Mouse (Mus musculus) heart, adult 11 months (tissue): ENCODE results near the gene Rpap2.

Source experiments
- DNase-seq: peaks from one replicate; pipeline ENCODE4 v3.0.0; 2022

Gene Rpap2

GRCm38 (mm10) chr5:107597301-107598077 lies at the start of gene Rpap2, which contains the start of gene Glmn:
TSS of gene Rpap2 (plus strand) at chr5:107597373.
TSS of gene Glmn (minus strand) at chr5:107597888.
- peak; percentile 98 for DNase-seq

DNA sequence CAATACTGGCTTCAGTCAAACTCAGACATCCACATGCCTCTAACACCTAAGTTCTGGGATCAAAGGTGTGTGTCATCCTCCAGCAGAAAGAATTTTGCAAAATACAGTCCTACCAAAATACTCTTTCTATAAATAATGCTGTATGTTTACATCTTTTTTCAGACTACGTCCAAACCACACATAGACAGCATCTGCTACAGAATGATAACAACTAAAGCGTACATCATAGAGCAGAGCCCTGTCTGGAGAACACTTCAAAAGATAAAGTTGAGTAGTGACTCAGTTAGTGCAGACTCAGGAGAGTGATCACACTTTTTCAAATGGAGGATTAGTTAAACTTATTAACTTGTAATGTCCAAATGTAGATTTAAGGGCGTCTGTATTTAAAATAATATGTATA lies 49.2 kb upstream of the Rpap2 start:
- DNase-seq = no peak

DNA sequence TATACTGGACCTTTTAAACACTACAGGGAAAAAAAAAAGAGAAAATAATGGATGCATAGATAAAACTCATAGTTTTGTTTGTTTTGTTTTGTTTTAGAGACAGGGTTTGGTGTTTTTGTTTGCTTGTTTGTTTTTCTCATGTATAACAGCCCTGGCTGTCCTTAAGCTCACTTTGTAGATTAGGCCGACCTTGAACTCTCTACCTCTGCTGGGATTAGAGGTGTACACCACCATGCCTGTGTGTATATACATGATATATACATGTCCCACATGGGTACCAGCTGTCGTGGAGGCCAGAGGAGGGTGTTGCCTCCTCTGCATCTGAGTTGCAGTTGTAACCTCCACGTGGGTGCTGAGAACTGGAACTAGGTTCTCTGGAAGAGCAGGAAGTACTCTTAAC lies 48.7 kb upstream of the Rpap2 start:
- peak; percentile 36 for DNase-seq

GRCm38 (mm10) chr5:107554336-107554735 lies 42.8 kb upstream of the Rpap2 start:
- DNase-seq = peak; percentile 61

- peak; percentile 69 for DNase-seq
Observed at GRCm38 (mm10) chr5:107556969-107557368, 40.2 kb upstream of the Rpap2 start.

GRCm38 (mm10) chr5:107569148-107569547 lies 28.0 kb upstream of the Rpap2 start:
- no peak for DNase-seq

DNA sequence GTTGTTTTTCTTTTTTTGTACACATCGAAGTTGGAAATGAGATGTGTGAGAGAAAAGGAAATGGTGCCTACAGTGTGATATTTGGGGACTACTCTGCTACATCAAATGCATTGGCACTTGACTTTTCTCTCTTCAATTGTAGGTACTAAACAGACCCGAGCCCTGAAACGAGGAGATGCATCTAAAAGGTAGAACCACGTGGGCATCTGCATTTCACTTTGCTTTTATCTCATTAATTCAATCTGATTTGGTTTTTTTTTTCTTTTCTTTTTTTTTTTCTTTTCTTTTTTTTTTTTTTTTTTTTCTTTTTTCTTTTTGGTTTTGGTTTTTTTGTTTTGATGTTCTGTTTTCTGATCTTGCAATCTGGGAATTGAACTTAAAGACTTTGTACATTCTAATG lies 1.2 kb downstream of the Rpap2 start:
- peak; percentile 17 for DNase-seq

GRCm38 (mm10) chr5:107611224-107611623 lies 14.1 kb downstream of the Rpap2 start:
- DNase-seq = peak; percentile 75

DNA sequence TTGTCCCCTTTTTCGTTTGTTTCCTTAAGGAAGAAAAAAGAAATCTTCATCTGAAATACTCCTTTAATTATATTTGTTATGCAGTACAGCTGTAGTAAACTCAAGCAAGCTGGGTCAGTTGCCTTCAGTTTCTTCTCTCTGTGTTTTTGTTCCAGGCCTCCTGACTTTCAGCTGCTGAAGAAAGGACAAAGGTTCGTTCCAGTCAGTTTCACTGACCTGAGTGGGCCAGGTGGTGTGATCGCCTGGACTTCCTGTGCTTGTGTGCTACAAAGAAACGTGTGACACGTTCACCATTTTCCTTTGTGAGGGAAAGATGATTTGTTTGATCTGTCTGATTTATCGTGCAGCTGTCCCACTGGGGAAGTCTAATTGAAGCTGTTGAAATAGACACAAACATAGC lies 20.8 kb downstream of the Rpap2 start:
- DNase-seq = peak; percentile 29

DNA sequence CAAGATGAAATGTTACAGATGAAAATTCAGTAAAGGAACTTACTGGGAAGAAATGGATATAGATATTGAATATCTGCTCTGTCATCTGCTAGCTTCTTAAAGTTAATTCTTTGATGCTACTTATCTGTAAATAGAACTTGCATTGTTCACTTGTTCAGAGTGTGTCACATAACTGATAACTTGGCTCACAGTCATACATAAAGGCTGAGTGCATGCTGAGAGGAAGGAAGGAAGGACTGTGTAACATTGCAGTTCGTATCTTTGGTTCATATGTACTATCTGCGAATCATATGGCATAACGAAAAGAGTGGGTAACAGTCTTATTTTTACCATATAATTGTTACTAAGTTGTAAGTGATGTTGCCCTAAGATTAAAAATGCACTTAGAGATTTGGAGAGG lies 24.2 kb downstream of the Rpap2 start:
- no peak for DNase-seq

DNA sequence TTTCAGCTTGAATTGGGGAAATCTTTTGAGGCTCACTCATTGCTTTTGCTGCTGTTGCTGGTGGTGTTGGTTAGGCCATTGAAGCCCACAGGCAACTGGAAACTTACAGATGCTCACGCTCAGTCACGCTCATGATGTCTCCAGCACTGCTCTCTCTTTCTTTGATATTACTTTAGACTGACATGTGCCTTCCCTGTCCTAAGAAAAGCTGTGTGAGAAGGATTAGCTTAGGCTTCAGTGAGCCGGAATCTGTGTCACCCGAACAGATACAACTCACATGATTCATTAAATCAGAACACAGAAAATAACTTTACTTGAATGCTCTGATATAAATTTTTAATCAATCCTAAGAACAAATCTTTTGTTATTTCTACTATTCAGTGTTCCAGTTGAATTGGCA lies 36.5 kb downstream of the Rpap2 start:
- DNase-seq = peak; percentile 14

- DNase-seq = peak; percentile 86
Observed at GRCm38 (mm10) chr5:107637106-107637505, 39.9 kb downstream of the Rpap2 start.

GRCm38 (mm10) chr5:107638366-107638765 lies 41.2 kb downstream of the Rpap2 start:
- DNase-seq = peak; percentile 66

- DNase-seq = no peak
Observed at GRCm38 (mm10) chr5:107644595-107644994, 47.4 kb downstream of the Rpap2 start.

- DNase-seq = no peak
Observed at GRCm38 (mm10) chr5:107645935-107646334, 48.8 kb downstream of the Rpap2 start.

DNA sequence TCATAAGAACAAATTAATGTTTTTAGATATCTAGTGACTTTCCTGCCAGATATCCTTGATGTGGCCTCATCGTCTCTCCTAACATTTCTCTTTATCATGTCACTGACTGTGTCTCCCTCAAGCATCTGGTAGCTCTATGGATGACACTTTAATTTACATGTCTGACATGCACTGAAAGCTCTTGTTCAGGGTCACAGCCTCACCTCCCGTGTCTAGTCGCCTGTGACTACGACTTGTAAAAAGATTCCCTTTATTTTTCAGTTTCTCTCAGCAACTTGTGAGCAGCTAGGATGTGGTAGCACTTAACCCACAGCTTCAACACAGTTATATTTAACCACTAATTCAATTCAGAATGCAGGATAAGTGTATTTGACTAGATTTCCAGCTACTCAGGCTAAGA lies 50.4 kb downstream of the Rpap2 start:
- DNase-seq = peak; percentile 13

DNA sequence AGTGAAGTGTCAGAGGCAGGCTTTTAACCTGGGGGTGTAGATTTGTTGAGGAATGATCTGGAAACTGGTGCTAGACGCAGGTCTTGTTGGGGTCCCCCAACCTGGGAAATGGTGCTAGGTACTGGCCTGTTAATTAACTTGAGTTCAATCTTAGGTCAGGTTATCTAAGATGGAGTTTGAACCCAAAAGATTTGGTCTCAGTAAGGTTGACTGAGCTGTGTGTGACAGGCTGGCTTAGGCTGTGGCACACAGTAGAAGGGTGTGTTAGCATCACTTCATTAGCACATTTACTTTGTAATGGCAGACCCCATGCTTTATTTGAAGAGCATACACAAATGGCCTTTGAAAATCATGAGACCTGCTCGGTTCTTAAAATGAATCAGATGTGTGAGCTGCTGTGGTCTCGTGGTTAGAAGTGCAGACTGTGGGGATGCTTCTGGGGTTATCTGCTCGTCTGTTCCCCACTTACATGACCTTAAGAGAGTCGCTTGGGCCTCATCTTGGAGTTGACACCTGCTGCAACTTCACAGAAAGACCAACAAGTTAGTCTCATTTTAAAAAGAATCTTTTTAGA lies 51.5 kb downstream of the Rpap2 start:
- peak; percentile 55 for DNase-seq

DNA sequence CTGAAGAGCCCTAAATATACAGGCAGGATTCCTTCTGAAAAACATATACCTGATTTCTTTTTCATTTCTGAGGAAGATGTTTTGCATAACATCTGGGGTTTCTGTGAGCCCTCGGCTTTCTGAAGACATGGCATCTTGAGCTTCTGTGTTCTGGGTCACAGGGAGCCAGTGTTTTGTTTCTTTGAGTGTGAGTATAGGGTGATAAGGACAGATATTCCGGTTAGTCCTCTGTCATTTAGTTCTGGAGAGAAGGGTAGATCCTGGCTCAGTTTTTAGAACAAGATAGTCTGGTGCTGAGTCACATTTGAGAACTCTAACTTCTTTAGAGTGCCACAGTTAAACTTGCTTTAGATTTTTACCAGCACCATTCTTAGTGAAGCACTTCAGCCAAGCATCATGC lies 52.5 kb downstream of the Rpap2 start:
- DNase-seq = peak; percentile 72

DNA sequence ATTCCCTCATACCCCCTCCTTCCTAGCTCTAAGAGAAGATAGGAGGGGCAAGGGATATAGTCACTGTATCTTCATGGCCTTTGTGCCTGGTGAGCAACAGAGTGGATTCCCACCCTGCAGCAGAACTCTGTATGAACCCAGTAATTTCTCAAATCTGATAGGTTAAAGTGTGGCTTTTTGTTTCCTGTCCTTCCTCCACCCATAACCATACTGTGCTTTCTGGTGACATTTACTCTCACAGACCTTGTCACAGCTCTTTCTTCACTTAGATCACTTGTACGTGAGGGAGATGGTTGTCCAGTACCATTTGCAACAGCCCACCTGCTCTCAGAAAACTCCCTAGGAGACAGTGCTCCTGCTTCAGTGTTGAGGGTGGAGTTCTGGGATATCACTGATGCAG lies 53.3 kb downstream of the Rpap2 start:
- peak; percentile 79 for DNase-seq

- peak; percentile 64 for DNase-seq
Observed at GRCm38 (mm10) chr5:107652055-107652660, 55.0 kb downstream of the Rpap2 start.

- DNase-seq = no peak
Observed at GRCm38 (mm10) chr5:107678392-107678791, 81.2 kb downstream of the Rpap2 start.

GRCm38 (mm10) chr5:107681300-107681699 lies 84.1 kb downstream of the Rpap2 start:
- DNase-seq = no peak

- no peak for DNase-seq
Observed at GRCm38 (mm10) chr5:107684380-107684779, 87.2 kb downstream of the Rpap2 start.

- no peak for DNase-seq
Observed at GRCm38 (mm10) chr5:107687161-107687560, 90.0 kb downstream of the Rpap2 start.
